Mouse (Mus musculus) right cerebral cortex, postnatal 36 days (tissue): ENCODE measurements around the gene Emc7.

ENCODE experiments used
- DNase-seq, 2 experiments: peaks; one replicate each; pipeline ENCODE4 v3.0.0; 2022; ENCODE audit warnings: low spot score in 2 of 2, mixed read lengths in 1 of 2

Emc7 gene

GRCm38 (mm10) chr2:112476554-112476953 lies 21.8 kb downstream of the Emc7 start:
- DNase-seq, result no peak

GRCm38 (mm10) chr2:112480669-112481068 lies 25.9 kb downstream of the Emc7 start, which contains the start of gene Chrm5:
Chrm5 (minus strand) TSS chr2:112480769.
- no peak for DNase-seq

- DNase-seq, result no peak
These were observed 26.8 kb downstream of the Emc7 start for GRCm38 (mm10) chr2:112481564-112481963.

GRCm38 (mm10) chr2:112482533-112483333 lies 27.9 kb downstream of the Emc7 start:
- DNase-seq, result no peak

- DNase-seq, result no peak
These were observed 28.5 kb downstream of the Emc7 start for GRCm38 (mm10) chr2:112483334-112483651.

- DNase-seq, result no peak
These were observed 30.1 kb downstream of the Emc7 start for GRCm38 (mm10) chr2:112484886-112485285.

- no peak for DNase-seq
These were observed 35.8 kb downstream of the Emc7 start for GRCm38 (mm10) chr2:112490483-112491196.

- DNase-seq, result no peak
These were observed 36.8 kb downstream of the Emc7 start for GRCm38 (mm10) chr2:112491629-112492028.

- no peak for DNase-seq
These were observed 37.6 kb downstream of the Emc7 start for GRCm38 (mm10) chr2:112492431-112492855.

- peak; percentile 68 to 70 for DNase-seq
These were observed 38.2 kb downstream of the Emc7 start, which contains the start of gene Aven for GRCm38 (mm10) chr2:112492856-112493538. Aven (plus strand) TSS chr2:112492964.

GRCm38 (mm10) chr2:112493539-112494260 lies 38.9 kb downstream of the Emc7 start:
- no peak for DNase-seq

- DNase-seq, result no peak
These were observed 43.1 kb downstream of the Emc7 start for GRCm38 (mm10) chr2:112497851-112498250.

- peak; percentile 60 to 70 for DNase-seq
These were observed 46.4 kb downstream of the Emc7 start for GRCm38 (mm10) chr2:112501209-112501608.

- DNase-seq, result no peak
These were observed 49.2 kb downstream of the Emc7 start for GRCm38 (mm10) chr2:112503978-112504377.

GRCm38 (mm10) chr2:112506841-112507435 lies 52.1 kb downstream of the Emc7 start:
- DNase-seq, result no peak

- no peak for DNase-seq
These were observed 52.6 kb downstream of the Emc7 start for GRCm38 (mm10) chr2:112507444-112507843.

- no peak for DNase-seq
These were observed 55.3 kb downstream of the Emc7 start for GRCm38 (mm10) chr2:112510140-112510539.

GRCm38 (mm10) chr2:112513036-112513435 lies 58.2 kb downstream of the Emc7 start:
- DNase-seq, result no peak

- DNase-seq, result no peak
These were observed 61.9 kb downstream of the Emc7 start for GRCm38 (mm10) chr2:112516728-112517127.

GRCm38 (mm10) chr2:112517218-112517617 lies 62.4 kb downstream of the Emc7 start:
- no peak for DNase-seq

GRCm38 (mm10) chr2:112518541-112518940 lies 63.7 kb downstream of the Emc7 start:
- DNase-seq, result no peak
